Mouse (Mus musculus) bone marrow, adult 2 months (tissue): ENCODE results near the gene Vps8.

Experiments
- CTCF ChIP-seq: fragments of 200-500 bp; IDR thresholded peaks from 2 replicates; pipeline ENCODE4 v1.5.1; 2011; ENCODE audit warnings: low read length, control low read depth; ENCODE audit not compliant: control insufficient read depth, insufficient read depth
- POLR2A ChIP-seq: fragments of 200-500 bp; IDR thresholded peaks from 2 replicates; pipeline ENCODE4 v1.6.1; 2011; ENCODE audit warnings: low read depth, mild to moderate bottlenecking, control low read depth, low read length, borderline replicate concordance; ENCODE audit not compliant: control insufficient read depth

GRCm38 (mm10) chr16:21553506-21553905 is 130.6 kb downstream of the Vps8 start:
- no peak for TF ChIP-seq POLR2A
- no peak for TF ChIP-seq CTCF
